Mouse (Mus musculus) embryonic fibroblast, embryonic 13.5 days (primary cell): ENCODE measurements around the gene Morn5.

Experiments used
- CTCF ChIP-seq: IDR thresholded peaks from 2 replicates; pipeline ENCODE4 v1.5.1; 2011; ENCODE audit warnings: mild to moderate bottlenecking, control low read depth, low read length, moderate library complexity, borderline replicate concordance; ENCODE audit not compliant: insufficient read depth
- POLR2A ChIP-seq: IDR thresholded peaks from 2 replicates; pipeline ENCODE4 v1.6.1; 2011; ENCODE audit warnings: low read depth, mild to moderate bottlenecking, control low read depth, low read length, moderate library complexity

DNA sequence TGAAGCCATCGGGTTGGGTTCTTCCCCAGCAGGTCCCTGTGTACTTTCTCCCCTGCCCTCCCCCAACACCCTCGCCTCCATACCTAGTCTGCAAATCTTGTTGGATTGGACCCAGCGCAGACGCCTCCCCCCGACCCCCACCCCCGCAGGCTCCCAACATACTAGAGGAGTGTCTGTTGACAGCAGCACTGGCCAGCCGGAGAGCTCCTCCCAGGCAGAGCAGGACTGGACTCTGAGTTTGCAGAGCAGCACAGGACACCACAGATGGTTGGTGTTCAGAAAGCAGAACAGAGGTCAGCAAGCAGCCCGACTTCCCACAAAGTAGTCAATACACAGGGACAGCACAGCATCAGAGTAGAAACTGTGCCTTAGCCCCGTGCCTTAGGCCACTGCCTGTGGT, 32.2 kb downstream of the Morn5 start:
- TF ChIP-seq POLR2A: no peak
- TF ChIP-seq CTCF: no peak
